Mouse (Mus musculus): ENCODE data around the gene Spata17. TPM values are rescaled to one million over a fixed set of nuclear protein-coding genes. Genes with fewer than 3 reads are reported as not detected.
A peak's percentile ranks its signal among the peaks of the same experiment; 100 is the strongest.

The Spata17 gene
- polyA plus RNA-seq, 1 experiment from 2014 or later, result 1.5 TPM

DNA sequence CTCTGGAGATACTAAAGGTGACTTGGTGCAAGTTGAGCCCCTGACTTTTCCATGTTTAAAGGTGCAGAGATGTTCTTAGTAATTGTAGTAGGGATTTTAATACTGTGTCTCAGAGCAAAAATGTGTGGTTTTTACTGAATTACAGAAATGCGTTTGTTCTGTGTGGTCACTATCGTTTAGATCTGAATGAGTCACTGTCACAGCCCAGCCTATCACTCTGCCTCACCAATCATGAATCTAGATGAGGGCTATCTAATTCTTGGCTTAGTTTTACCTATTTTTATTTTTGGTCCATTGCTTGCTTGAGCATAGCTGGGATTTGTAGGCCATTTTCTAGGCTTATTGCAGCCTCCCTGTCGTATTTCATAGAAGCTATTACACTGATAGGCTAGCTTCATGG is 19.9 kb upstream of the Spata17 start:
- Histone ChIP-seq H3K4me2 (no peak overlapping the region), H3K9me3 (replicated peaks; ENCODE audit: control insufficient read depth, low read length) (no peaks in the 10 kb centered on the region), H3K4me3 (ENCODE audit: low read depth, low read length) (no peak overlapping the region), H3K27me3 (ENCODE audit: control insufficient read depth, insufficient read depth, low read length) (no peaks in the 10 kb centered on the region), H3K4me1 (ENCODE audit: control insufficient read depth, insufficient read depth, low read length) (no peaks in the 10 kb centered on the region), H3K9ac (ENCODE audit: low read depth, low read length) (no peak overlapping the region), H3K27ac (ENCODE audit: low read depth, low read length) (no peak overlapping the region), H3K36me3 (ENCODE audit: control insufficient read depth, insufficient read depth, low read length) (0 out of 2 replicates have a peak, but pooled peaks cover 2% of the 10 kb centered on the region)
- 84% methylated on average over 3 of the region's 3 CpGs for WGBS (ENCODE audit: insufficient replicate concordance)
- ATAC-seq (replicated peaks; ENCODE audit: insufficient number of reproducible peaks, low FRiP score, low TSS enrichment), result no peak

DNA sequence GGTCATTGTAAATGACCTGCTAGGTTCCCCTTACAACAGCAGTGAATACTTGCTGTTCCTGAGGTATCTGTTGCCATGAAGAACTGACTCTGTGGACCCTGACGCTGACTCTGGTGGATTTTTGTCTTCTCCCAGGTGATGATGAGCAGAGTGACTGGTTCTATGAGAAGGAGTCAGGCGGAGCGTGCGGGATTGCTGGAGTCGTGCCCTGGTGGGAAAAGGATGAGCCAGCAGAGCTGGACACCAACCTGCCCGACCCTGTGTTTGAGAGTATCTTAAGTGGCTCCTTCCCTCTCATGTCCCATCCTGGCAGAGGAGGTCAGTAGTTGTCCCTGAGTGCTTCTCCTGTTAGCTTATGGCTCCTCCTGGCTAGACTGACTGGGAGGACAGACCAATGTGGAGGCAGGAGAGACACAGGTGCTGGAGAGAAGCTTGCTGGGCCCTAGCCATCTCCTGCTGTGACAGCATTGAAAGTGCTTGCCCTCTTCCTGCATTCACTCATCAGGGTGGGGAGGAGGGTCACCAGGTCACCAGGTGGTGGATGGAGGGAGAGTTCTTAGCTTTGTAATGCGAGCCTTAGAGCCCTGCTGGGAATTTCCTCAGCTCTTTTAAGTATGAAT is 17.8 kb upstream of the Spata17 start:
- H3K9me3 ChIP-seq (replicated peaks; ENCODE audit: control insufficient read depth, low read length), result no peaks in the 10 kb centered on the region
- H3K27me3 ChIP-seq (ENCODE audit: control insufficient read depth, insufficient read depth, low read length), result no peaks in the 10 kb centered on the region
- no peak for ATAC-seq (replicated peaks; ENCODE audit: insufficient number of reproducible peaks, low FRiP score, low TSS enrichment)
- peaks cover under 1% of the 10 kb centered on the region; the same call in 1 of the 2 replicates for H3K4me1 ChIP-seq (ENCODE audit: control insufficient read depth, insufficient read depth, low read length)
- 66% methylated on average over 7 of the region's 7 CpGs for WGBS (ENCODE audit: insufficient replicate concordance)
- H3K36me3 ChIP-seq (ENCODE audit: control insufficient read depth, insufficient read depth, low read length), result 0 out of 2 replicates have a peak, but pooled peaks cover 2% of the 10 kb centered on the region
- H3K4me3 ChIP-seq (ENCODE audit: low read depth, low read length), result no peak overlapping the region
- no peak overlapping the region for H3K4me2 ChIP-seq
- no peak overlapping the region for H3K27ac ChIP-seq (ENCODE audit: low read depth, low read length)
- no peak overlapping the region for H3K9ac ChIP-seq (ENCODE audit: low read depth, low read length)

DNA sequence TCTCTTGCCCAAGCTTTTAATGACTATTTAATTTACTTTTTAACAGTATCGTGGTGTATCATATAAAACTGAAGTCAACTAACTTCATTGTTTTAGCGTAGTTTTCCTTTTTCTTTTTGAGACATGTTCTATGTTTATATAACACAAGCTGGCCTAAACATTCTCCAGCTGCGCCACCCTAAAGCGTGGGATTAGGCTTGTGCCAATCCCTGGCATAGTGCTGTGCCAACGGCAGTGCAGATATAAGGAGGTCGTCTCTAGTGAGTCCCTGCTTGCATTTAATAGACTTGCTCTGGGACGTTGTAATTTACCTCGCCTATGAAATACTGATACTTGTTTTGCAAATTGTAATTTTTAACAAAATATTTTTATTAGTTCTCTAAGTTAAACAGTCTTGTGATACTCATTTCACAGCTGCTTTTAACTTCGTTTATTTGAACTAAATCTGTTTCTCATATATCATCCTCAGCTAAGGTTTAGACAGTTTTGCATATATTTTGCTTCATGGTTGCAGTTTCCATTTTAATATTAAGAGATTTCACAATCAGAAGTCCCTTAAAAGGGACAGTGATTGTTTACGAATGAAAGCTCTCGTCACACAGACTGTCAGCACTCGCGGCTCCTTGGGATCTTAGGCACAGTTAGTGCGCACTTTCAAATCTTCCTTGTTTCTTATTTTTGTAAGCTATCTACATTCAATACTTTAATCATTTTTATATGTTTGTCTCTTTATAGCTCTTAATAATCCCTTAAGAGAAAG is 17.1 kb upstream of the Spata17 start:
- Histone ChIP-seq H3K36me3 (ENCODE audit: control insufficient read depth, insufficient read depth, low read length) (peaks cover 3% of the 10 kb centered on the region; the same call in 1 of the 2 replicates), H3K4me1 (ENCODE audit: control insufficient read depth, insufficient read depth, low read length) (peaks cover 7% of the 10 kb centered on the region), H3K27me3 (ENCODE audit: control insufficient read depth, insufficient read depth, low read length) (no peaks in the 10 kb centered on the region), H3K4me2 (no peak overlapping the region), H3K27ac (ENCODE audit: low read depth, low read length) (no peak overlapping the region), H3K4me3 (ENCODE audit: low read depth, low read length) (no peak overlapping the region), H3K9me3 (replicated peaks; ENCODE audit: control insufficient read depth, low read length) (no peaks in the 10 kb centered on the region), H3K9ac (ENCODE audit: low read depth, low read length) (no peak overlapping the region)
- no peak for ATAC-seq (replicated peaks; ENCODE audit: insufficient number of reproducible peaks, low FRiP score, low TSS enrichment)
- 86% methylated on average over 14 of the region's 14 CpGs for WGBS (ENCODE audit: insufficient replicate concordance)

DNA sequence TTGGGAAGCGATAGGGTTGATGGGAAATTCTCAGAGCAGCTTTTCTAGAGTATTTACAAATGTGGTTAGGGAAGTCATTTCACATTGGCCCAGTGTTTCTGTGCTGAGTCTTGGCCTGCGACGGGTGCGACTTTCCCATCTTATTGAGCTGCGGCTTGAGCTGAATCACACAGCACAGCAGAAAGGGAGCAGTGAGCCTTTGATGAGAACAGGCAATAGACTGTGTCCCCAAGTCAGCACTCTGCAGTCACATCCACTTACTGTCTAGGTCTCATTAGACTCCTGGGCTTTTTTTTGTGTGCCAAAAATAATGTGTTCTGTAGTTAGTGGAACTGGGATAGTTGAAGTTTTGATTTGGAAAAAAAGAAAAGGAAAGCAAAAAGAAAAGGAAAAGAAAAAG is 15.0 kb upstream of the Spata17 start:
- Histone ChIP-seq H3K27ac (ENCODE audit: low read depth, low read length) (no peak overlapping the region), H3K9ac (ENCODE audit: low read depth, low read length) (no peak overlapping the region), H3K9me3 (replicated peaks; ENCODE audit: control insufficient read depth, low read length) (no peaks in the 10 kb centered on the region), H3K4me3 (ENCODE audit: low read depth, low read length) (no peak overlapping the region), H3K4me2 (no peak overlapping the region), H3K4me1 (ENCODE audit: control insufficient read depth, insufficient read depth, low read length) (peaks cover 15% of the 10 kb centered on the region), H3K27me3 (ENCODE audit: control insufficient read depth, insufficient read depth, low read length) (no peaks in the 10 kb centered on the region), H3K36me3 (ENCODE audit: control insufficient read depth, insufficient read depth, low read length) (peaks cover 5% of the 10 kb centered on the region)
- ATAC-seq (replicated peaks; ENCODE audit: insufficient number of reproducible peaks, low FRiP score, low TSS enrichment), result no peak
- 91% methylated on average over 5 of the region's 5 CpGs for WGBS (ENCODE audit: insufficient replicate concordance)

DNA sequence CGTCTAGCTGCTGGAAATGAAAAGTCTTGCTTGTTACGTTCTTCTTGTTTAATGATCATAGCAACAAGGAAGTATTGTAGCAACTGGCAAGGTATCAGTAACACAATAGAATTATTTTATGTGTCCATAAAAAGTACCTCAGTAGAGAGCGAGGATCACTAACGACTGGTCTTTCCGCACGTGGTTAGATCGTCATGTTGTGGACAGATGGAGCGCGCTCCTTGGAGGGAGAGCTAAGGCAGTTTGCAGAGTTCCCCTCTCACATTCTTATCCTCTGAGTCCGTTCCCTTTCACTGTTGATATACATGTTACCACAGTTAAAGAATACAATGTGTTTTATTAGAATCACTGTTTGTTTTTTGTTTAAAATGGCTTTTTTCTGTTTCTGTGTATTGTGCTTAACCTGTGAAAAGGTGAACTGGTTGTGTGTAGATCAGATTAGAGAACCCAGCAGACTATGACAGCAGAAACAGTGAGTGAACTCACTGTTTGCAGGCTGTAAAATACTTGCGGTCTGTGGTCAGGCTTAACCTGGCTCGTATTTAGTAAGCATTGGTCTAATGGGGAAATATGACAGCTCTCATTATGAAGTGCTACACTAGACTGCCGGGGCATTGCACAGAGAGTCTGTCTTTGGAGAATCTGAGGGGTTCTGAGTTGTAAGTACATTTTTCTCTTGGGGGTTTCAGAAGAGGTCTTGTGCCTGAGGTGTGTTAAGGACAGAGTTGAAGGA is 13.3 kb upstream of the Spata17 start:
- WGBS (ENCODE audit: insufficient replicate concordance), result 86% methylated on average over 13 of the region's 13 CpGs
- ATAC-seq (replicated peaks; ENCODE audit: insufficient number of reproducible peaks, low FRiP score, low TSS enrichment), result no peak
- H3K4me3 ChIP-seq (ENCODE audit: low read depth, low read length), result no peak overlapping the region
- H3K9me3 ChIP-seq (replicated peaks; ENCODE audit: control insufficient read depth, low read length), result no peaks in the 10 kb centered on the region
- H3K27ac ChIP-seq (ENCODE audit: low read depth, low read length), result no peak overlapping the region
- no peaks in the 10 kb centered on the region for H3K27me3 ChIP-seq (ENCODE audit: control insufficient read depth, insufficient read depth, low read length)
- H3K9ac ChIP-seq (ENCODE audit: low read depth, low read length), result no peak overlapping the region
- H3K36me3 ChIP-seq (ENCODE audit: control insufficient read depth, insufficient read depth, low read length), result peaks cover 5% of the 10 kb centered on the region
- no peak overlapping the region for H3K4me2 ChIP-seq
- peaks cover 15% of the 10 kb centered on the region for H3K4me1 ChIP-seq (ENCODE audit: control insufficient read depth, insufficient read depth, low read length)

DNA sequence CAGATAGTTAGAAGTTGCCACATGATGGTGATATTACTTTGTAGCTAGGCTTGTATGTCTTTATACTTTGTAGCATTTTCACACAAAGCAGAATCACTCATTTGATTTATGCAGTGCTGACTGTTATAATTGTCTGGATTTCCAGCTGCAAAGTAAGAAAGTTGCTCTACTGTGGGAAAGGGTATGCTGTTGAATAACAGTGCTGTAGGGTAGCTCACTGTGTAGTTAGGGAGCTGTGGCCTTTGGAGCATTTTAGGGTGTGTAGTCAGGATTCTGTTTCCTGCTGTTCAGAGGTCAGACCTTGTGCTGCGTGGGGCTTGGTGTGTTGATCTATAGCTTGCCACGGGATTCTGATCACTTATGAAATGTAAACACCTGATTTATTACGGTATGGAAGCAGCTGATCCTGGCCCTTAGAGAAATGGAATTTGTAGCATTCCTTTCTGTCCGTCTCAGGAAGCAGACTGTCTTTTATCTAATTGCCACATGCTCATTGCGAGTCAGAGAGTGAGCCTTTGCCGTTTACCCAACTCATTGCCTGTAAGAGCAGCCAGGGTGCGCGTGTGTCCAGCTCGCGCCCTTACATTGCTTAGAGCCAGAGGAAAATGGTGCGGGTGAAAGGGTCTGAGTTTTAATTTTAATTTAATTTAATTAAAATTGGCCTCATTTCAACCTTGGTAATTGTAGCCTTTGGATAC is 11.2 kb upstream of the Spata17 start:
- Histone ChIP-seq H3K9me3 (replicated peaks; ENCODE audit: control insufficient read depth, low read length) (no peaks in the 10 kb centered on the region), H3K4me3 (ENCODE audit: low read depth, low read length) (no peak overlapping the region), H3K27me3 (ENCODE audit: control insufficient read depth, insufficient read depth, low read length) (no peaks in the 10 kb centered on the region), H3K36me3 (ENCODE audit: control insufficient read depth, insufficient read depth, low read length) (peaks cover 5% of the 10 kb centered on the region), H3K4me1 (ENCODE audit: control insufficient read depth, insufficient read depth, low read length) (peaks cover 15% of the 10 kb centered on the region), H3K27ac (ENCODE audit: low read depth, low read length) (peak overlapping the region; percentile 37; the same call in 1 of the 2 replicates), H3K4me2 (no peak overlapping the region), H3K9ac (ENCODE audit: low read depth, low read length) (no peak overlapping the region)
- no peak for ATAC-seq (replicated peaks; ENCODE audit: insufficient number of reproducible peaks, low FRiP score, low TSS enrichment)
- 52% methylated on average over 11 of the region's 11 CpGs for WGBS (ENCODE audit: insufficient replicate concordance)

DNA sequence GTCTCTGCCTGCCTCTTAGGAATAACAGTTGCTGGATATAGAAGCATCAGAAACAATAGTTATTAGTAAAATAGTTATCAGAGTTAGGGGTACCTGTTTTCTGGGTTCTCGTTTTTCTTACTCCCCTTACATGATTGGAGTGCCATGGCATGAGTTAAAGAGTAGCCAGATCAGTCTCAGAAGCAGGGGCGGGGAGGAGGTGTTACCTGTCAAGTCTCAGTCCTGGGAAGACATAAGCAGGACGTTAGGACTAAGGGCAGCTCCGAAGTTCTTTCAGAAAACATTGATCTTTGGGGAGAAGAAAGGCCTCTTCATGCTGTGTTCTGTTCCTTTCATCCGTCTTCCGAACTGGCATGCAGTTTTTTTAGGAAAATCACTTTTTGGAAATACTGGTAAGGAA is 5.5 kb upstream of the Spata17 start:
- Histone ChIP-seq H3K4me3 (ENCODE audit: low read depth, low read length) (no peak overlapping the region), H3K27me3 (ENCODE audit: control insufficient read depth, insufficient read depth, low read length) (no peaks in the 10 kb centered on the region), H3K4me2 (no peak overlapping the region), H3K9ac (ENCODE audit: low read depth, low read length) (no peak overlapping the region), H3K36me3 (ENCODE audit: control insufficient read depth, insufficient read depth, low read length) (peaks cover 2% of the 10 kb centered on the region; the same call in 1 of the 2 replicates), H3K27ac (ENCODE audit: low read depth, low read length) (no peak overlapping the region), H3K4me1 (ENCODE audit: control insufficient read depth, insufficient read depth, low read length) (peaks cover 3% of the 10 kb centered on the region; the same call in 1 of the 2 replicates), H3K9me3 (replicated peaks; ENCODE audit: control insufficient read depth, low read length) (no peaks in the 10 kb centered on the region)
- ATAC-seq (replicated peaks; ENCODE audit: insufficient number of reproducible peaks, low FRiP score, low TSS enrichment), result no peak
- 70% methylated on average over 6 of the region's 6 CpGs for WGBS (ENCODE audit: insufficient replicate concordance)
